Mouse (Mus musculus) layer of hippocampus, adult 9-10 months (tissue): ENCODE measurements around the gene Rtl10.

Source experiments
- DNase-seq: peaks from one replicate; pipeline ENCODE4 v3.0.0; 2022; ENCODE audit warnings: low spot score

Gene Rtl10

DNA sequence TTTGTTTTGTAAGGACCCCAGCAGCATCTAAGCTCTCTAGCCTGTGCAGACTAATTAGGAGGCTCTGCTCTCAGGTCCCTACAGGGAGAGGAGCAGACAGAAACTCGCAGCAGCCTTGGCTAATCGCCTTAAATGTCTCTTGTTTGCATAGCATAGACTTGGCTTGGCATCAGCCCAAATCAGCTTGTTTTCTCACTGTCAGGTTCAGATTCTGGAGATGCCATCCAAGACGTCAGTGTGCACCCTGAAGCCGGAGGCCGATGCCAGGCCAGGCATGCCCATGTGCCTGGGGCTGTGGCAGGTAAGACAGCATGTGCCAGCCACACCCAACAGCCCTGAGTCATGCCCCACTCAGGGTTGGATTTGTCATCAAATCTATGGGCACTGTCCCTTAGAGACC, 49.2 kb downstream of the Rtl10 start:
- no peak for DNase-seq
